Mouse (Mus musculus): ENCODE data around the gene Clcn6. TPM values are rescaled to one million over a fixed set of nuclear protein-coding genes. Genes with fewer than 3 reads are reported as not detected.

Clcn6 gene
- total RNA-seq, 2 experiments from 2014 or later, result 7.1 to 8.5 TPM

DNA sequence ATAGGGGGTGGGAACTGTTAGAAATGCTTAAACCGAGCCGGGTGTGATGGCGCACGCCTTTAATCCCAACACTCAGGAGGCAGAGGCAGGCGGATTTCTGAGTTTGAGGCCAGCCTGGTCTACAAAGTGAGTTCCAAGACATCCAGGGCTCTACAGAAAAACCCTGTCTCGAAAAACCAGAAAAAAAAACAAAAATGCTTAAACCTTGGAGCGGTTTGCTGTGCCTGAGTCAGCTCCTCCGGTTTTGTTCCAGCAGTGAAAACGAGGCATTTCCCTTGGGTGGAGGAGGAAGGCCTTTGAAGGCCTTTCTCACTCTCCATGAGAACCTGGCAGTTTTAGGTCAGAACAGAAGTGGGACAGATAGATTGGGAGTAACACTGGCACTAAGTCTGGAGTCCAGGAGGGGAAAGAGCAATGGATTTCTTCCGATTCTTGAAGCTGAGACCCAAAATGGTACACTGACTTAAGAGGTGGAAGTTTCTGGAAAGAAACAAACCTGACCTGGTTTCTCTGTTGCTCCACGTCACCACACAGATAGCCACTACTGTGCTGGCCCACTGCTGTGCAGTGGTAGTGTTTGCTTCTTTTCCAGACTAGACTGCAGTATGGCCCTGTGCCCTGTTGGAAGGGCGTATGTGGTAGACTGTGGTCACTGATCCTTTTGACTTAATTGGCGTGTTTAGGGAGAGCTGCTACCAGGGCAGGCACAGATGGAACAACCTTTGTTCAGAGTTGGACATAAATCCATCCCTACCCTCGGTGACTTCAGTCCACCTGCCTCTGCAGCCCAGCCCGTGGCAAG lies 1.6 kb upstream of the Clcn6 start:
- DNase-seq, result peak; percentile 40

GRCm38 (mm10) chr4:148039254-148040028 lies 820 bp upstream of the Clcn6 start:
- DNase-seq, result peak; percentile 49

DNA sequence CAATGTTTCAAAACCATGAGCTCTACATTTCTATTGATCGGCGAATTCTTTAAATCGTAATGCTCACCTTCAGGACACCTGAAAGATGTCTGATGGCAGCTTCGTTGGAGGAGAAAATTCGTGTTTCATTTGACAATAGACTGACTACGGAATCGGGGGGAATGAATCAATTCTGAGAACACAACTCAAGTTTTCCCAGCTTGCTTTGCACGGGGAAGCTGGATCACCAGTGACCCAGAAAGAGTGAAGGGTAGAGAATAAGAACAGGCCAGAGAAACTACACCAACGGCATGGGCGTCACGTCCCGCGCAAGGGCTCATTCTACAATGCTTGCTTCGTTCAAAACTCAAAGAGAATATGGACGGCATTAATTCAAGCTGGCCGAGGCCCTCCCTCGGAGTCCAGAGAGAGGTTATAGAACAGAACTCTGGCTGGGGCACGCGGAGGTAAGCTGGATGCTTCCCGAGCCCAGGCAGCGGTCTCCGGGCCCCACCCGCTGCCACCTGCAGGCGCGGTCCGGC lies 482 bp downstream of the Clcn6 start:
- DNase-seq, result no peak

DNA sequence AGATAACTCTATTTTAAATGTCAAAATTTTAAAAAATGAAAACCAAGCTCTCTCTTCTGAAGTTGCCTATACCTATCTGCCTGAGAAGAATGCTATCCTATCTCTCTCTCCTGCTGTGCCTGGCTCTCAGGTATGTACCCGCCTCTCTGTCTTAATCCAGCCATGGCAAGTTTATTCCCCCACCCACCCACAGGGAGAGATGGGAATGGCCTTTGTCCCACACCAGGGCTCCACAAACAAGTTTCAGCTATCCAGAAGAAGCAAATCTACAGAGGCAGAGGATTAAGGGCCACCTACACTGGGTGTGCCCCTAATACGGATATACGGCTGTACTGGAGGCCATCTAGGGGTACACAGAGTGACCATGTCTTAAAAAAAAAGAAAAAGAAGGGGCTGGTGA lies 3.2 kb downstream of the Clcn6 start:
- no peak for DNase-seq

DNA sequence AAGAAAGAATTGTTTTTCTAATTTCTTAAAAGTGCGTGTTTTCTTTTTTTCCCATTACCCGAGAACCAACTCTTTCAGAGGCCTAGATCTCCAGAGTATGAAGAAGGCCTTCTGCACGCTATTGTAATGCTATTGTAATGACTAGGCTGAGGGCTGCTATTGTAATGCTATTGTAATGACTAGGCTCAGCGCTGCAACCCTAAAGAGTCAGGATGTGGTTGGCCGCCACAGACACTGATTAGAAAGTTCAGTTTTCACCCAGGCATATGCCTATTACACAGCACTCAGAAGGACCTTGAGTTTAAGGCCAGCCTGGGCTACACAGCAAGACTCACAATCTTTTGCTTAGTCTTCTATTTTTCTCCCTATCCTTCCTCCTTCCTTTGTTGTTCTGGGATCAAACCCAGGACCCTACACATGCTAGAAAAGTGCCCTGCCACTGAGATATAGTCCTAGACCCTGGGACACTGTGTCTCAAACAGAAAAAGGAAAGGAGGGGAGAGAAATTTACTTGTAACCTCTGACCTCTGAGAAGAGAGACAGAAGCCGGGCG lies 4.7 kb downstream of the Clcn6 start:
- no peak for DNase-seq

- no peak for DNase-seq
Measured at GRCm38 (mm10) chr4:148030506-148030905, 8.1 kb downstream of the Clcn6 start.

- no peak for DNase-seq
Measured at GRCm38 (mm10) chr4:148029297-148029696, 9.3 kb downstream of the Clcn6 start.

DNA sequence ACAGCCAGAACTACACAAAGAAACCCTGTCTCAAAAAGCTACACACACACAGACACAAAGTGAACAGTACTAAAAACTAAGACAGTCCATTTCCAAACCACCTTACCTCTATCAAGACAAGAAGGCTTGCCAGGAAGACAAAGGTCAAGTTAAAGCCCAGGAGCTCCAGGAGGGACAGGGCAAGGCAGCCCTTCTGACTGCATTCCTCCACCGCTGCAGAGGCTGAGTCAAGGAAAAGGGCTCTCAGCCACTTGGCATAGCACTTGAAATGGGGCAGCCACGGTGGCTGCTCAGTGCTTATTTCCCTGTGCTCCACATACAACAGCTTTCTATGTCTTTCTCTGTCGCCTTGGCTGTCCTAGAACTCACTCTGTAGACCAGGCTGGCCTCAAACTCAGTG lies 14.6 kb downstream of the Clcn6 start:
- no peak for DNase-seq

- DNase-seq, result no peak
Measured at GRCm38 (mm10) chr4:148018410-148018809, 20.2 kb downstream of the Clcn6 start.

DNA sequence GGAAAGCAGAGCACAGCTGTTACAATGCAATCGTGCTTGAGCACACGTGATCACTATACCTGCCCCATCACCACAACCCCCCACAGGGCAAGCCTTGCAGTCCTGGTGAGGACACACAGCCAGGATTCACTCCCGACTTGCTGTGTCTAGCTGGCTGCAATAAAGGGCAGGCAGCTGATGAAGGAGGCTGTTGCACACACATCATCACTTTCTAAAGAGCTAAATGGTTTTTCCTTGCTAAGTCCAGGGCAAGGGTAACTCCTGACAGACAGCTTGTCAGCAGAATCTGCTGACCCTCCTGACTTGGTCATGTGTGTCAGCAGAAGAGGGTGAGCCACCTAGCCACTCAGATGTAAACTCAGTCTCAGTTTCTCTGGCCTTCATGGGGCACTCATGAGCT lies 21.6 kb downstream of the Clcn6 start:
- DNase-seq, result no peak

DNA sequence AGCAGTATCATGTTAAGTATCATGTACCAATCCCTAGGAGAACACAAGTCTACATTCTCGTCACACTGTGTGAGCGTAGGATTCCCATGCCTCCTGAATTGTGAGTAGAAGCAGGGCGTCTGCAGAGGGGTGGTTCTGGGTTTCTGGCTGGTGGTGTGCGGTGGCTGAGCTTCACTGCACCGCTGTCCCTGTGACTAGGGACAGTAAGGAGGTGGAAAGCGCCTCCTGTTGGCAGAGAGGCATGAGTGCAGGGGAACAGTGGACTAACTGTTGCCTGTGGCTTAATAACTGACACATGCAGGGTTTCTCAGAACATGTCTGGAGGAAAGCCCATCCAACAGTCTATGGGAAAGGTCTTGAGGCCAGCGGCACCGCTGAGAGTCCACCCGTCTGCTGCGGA lies 23.2 kb downstream of the Clcn6 start:
- no peak for DNase-seq

- DNase-seq, result no peak
Measured at GRCm38 (mm10) chr4:148012216-148012615, 26.4 kb downstream of the Clcn6 start.

DNA sequence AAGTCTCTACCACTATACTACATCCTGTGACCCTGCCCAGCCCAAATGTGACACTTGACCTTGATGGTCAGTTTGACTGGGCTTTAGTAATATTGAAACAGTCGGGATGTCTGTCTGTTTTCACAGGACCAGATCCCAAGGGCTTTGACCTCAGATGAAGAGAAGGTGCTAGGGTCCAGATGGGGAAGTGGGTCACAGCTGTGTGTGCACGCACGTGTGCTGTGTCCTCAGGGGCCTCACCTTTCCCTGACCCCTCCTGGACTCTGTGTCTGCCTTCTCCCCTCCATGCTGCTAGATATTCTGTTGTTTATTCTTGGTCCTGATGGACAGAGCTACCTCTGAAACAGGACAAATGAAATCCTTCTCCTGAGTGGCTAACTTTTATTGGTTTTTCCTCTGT lies 27.3 kb downstream of the Clcn6 start:
- no peak for DNase-seq

DNA sequence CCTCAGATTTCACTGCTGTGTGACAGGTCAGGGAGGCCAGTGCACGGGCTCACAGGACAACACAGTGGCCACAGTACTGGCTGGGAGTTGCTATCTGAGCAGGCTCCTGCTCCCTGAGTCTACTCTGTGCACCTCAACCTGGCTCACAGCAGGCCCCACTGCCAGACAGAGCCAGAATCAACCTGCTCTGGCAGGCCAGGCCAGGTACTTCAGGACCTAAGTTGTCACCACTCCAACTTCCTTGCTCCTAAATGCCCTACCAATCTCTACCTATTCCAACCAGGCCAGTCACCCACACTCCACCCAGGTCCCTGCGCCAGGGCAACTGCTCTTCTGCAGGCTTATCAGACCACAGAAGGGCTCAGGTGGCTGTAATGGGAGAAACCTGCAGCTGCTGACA lies 29.0 kb downstream of the Clcn6 start:
- no peak for DNase-seq

GRCm38 (mm10) chr4:148008412-148008811 lies 30.2 kb downstream of the Clcn6 start:
- peak; percentile 43 for DNase-seq

DNA sequence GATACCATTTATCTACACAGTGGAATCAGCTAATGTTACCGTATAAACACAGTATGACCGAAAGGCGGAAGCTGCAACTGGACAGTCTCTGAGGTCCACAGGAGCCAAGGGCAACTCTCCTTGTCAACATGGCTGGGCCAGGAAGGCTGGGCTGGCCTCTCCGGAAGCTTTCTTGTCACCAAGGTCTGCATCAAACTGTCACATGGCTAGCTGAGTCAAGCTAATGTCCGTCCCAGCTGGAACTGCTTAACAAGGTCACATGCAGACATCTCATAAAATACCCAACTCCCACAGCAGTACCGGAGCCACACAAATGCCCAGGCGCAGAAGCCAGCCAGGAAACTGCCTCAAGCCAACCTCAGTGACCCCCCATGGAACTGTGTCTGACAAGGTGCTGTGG lies 34.3 kb downstream of the Clcn6 start:
- no peak for DNase-seq

- no peak for DNase-seq
Measured at GRCm38 (mm10) chr4:148001866-148002265, 36.8 kb downstream of the Clcn6 start.

DNA sequence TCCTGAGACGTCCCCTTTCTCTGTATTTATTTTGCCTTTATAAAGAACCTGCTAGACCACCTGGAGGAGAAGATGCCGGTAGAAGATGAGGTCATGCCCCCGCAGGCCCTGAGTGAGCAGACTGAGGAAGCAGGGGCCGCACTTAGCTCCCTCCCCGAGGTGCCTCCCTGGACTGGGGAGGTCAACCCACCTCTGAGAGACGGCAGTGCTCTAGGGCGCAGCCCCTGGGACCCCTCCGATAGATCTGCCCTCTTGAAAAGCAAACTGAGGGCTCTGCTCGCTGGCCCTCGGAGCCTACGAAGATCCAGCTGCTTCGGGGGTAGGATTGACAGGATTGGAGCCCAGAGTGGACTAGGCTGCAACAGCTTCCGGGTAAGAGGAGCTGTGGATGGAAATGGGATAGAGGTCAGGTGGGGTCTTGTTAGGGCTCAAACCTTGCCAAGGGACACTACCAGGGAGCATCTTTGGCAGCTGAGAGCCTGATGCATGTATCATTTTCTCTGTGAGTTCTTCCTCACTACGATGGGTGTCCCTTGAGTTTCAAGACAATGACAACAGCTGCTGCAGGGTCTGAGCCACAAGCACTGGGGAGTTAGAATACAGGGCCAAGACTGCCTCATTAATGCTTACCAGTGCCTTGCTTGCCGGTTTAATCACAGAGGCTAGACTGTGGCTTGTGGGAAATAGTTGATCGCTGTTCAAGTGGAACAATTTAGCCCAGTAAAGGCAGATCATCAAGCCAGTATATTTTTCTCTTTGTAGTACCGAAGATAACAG lies 37.4 kb downstream of the Clcn6 start:
- DNase-seq, result no peak

DNA sequence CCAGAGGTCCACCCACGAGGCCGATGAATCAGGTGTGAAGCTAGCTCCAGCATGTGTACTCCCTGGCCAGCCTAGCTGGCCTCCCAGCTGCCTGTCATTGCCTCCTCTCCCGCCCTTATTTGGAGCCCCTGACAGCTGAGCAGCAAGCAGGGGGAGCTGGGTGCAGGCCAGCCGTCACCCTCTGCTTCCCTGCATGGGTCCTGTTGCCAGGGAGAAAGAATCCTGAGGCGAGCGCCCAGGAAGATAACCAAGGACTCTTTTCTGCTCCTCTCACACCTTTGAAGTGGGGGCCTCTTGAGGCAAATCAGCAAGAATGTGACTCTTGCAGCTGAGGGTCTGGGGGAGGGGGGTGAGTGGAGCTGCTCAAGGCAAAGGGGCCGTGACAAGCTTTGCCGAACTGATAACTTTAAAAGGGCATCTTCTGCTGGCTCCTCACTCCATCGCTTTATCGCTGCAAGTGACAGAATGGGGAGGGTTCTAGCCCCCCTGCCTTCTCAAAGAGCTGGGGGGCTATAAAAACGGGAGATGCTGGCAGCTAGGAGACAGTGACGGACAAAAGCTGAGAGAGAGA lies 38.3 kb downstream of the Clcn6 start, which contains the start of gene Nppa:
TSS of gene Nppa (plus strand) at position 521 of the 571 bp plus-strand sequence.
- DNase-seq, result no peak

GRCm38 (mm10) chr4:147995311-147995710 lies 43.3 kb downstream of the Clcn6 start:
- no peak for DNase-seq

DNA sequence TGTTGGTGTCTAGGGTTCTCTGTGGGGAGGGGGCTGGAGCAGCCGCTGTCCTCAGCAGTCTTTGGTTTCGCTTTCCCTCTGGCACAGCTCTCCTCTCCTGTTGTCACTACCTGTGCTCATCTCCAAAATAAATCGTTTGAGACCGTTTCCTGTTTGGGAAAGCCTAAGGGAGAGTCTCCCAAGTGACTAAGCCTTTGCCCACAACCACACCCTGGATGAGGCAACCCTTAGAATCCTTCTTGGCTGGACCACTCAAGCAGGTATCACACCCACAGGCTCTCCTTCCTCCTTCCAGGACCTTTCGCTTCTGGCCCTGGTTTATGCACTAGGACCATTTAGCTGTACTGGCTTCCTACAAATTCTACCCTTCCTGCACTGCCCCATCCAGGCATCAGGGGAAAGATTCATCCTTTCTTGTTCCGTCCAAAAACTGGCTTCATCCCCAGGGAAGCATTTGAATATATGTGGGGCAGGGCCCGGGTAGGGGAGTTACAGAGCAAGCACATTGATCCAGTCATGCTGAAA lies 45.0 kb downstream of the Clcn6 start:
- no peak for DNase-seq

Measured in gastrocnemius, postnatal 10 days (tissue).